Mouse (Mus musculus) adrenal gland (tissue): ENCODE measurements around the gene Tuba8.

Experiments used
- intact Hi-C: fragments of 180-260 bp; cut with DNase I; formaldehyde crosslinking; loops from one replicate; pipeline ENCODE4 v1.15.1; 2025

Tuba8 gene

GRCm38 (mm10) chr6:121224067-121224466 lies 13.6 kb downstream of the Tuba8 start:
- intact Hi-C loops = no loop called here

- intact Hi-C loops = no loop called here
Measured at GRCm38 (mm10) chr6:121224993-121225392, 14.5 kb downstream of the Tuba8 start.

- intact Hi-C loops = no loop called here
Measured at GRCm38 (mm10) chr6:121226043-121226442, 15.5 kb downstream of the Tuba8 start.

- intact Hi-C loops = no loop called here
Measured at GRCm38 (mm10) chr6:121226744-121227143, 16.2 kb downstream of the Tuba8 start.

- intact Hi-C loops = no loop called here
Measured at GRCm38 (mm10) chr6:121228421-121228820, 17.9 kb downstream of the Tuba8 start.

- intact Hi-C loops = no loop called here
Measured at GRCm38 (mm10) chr6:121232652-121233051, 22.2 kb downstream of the Tuba8 start.

GRCm38 (mm10) chr6:121236386-121236785 lies 25.9 kb downstream of the Tuba8 start:
- intact Hi-C loops = no loop called here

GRCm38 (mm10) chr6:121238209-121238608 lies 27.7 kb downstream of the Tuba8 start:
- intact Hi-C loops = no loop called here

- intact Hi-C loops = no loop called here
Measured at GRCm38 (mm10) chr6:121241780-121242179, 31.3 kb downstream of the Tuba8 start.

GRCm38 (mm10) chr6:121243161-121243560 lies 32.7 kb downstream of the Tuba8 start:
- intact Hi-C loops = no loop called here

- intact Hi-C loops = no loop called here
Measured at GRCm38 (mm10) chr6:121245127-121246036, 34.9 kb downstream of the Tuba8 start, which contains the start of gene Usp18. Gene Usp18, plus strand, starts transcription at chr6:121245906.

GRCm38 (mm10) chr6:121246037-121246361 lies 35.5 kb downstream of the Tuba8 start:
- intact Hi-C loops = no loop called here

- intact Hi-C loops = loop anchor here (5.0 kb wide), 1 partner anchor 58 kb away; no protein-coding TSS in a partner anchor
Measured at GRCm38 (mm10) chr6:121250406-121250805, 39.9 kb downstream of the Tuba8 start.

- intact Hi-C loops = loop anchor here (5.0 kb wide), 1 partner anchor 59 kb away; no protein-coding TSS in a partner anchor
Measured at GRCm38 (mm10) chr6:121251256-121251655, 40.8 kb downstream of the Tuba8 start.

- intact Hi-C loops = loop anchor here (5.0 kb wide), 1 partner anchor 73 kb away; no protein-coding TSS in a partner anchor
Measured at GRCm38 (mm10) chr6:121260548-121260947, 50.1 kb downstream of the Tuba8 start.

- intact Hi-C loops = loop anchor here (5.0 kb wide), 1 partner anchor 74 kb away; no protein-coding TSS in a partner anchor
Measured at GRCm38 (mm10) chr6:121261233-121261632, 50.7 kb downstream of the Tuba8 start.

- intact Hi-C loops = loop anchor here (5.0 kb wide), 1 partner anchor 75 kb away; no protein-coding TSS in a partner anchor
Measured at GRCm38 (mm10) chr6:121262004-121262403, 51.5 kb downstream of the Tuba8 start.

GRCm38 (mm10) chr6:121262496-121262895 lies 52.0 kb downstream of the Tuba8 start:
- intact Hi-C loops = loop anchor here (5.0 kb wide), 1 partner anchor 75 kb away; no protein-coding TSS in a partner anchor

- intact Hi-C loops = loop anchor here (2.0 to 5.0 kb wide), 4 partner anchors 52 to 262 kb away; partner anchors contain the start of gene Pex26
Measured at GRCm38 (mm10) chr6:121270156-121270555, 59.7 kb downstream of the Tuba8 start.

GRCm38 (mm10) chr6:121271707-121272074 lies 61.2 kb downstream of the Tuba8 start:
- intact Hi-C loops = loop anchor here (2.0 to 5.0 kb wide), 4 partner anchors 51 to 261 kb away; partner anchors contain the start of gene Pex26

GRCm38 (mm10) chr6:121272075-121272800 lies 61.7 kb downstream of the Tuba8 start:
- intact Hi-C loops = loop anchor here (5.0 kb wide), 3 partner anchors 50 to 260 kb away; partner anchors contain the start of gene Pex26

- intact Hi-C loops = loop anchor here (5.0 kb wide), 3 partner anchors 48 to 258 kb away; partner anchors contain the start of gene Pex26
Measured at GRCm38 (mm10) chr6:121274356-121274755, 63.9 kb downstream of the Tuba8 start.
